Mouse (Mus musculus) thymus, adult 2 months (tissue): ENCODE measurements around the gene Notch4. TPM values are rescaled to one million over a fixed set of nuclear protein-coding genes. Genes with fewer than 3 reads are reported as not detected.

ENCODE experiments used
- DNase-seq: peaks from one replicate; pipeline ENCODE4 v3.0.0; 2021
- H3K27ac ChIP-seq: fragments of 200-500 bp; 2 replicates; pipeline ENCODE4 v1.5.1; 2012; ENCODE audit warnings: low read length, control low read depth; ENCODE audit not compliant: control insufficient read depth, insufficient read depth
- H3K27me3 ChIP-seq: fragments of 200-500 bp; 2 replicates; pipeline ENCODE4 v1.6.1; 2012; ENCODE audit warnings: mild to moderate bottlenecking, low read length, moderate library complexity, mixed read lengths; ENCODE audit not compliant: control insufficient read depth, insufficient read depth
- H3K36me3 ChIP-seq: fragments of 200-500 bp; 2 replicates; pipeline ENCODE4 v1.6.1; 2012; ENCODE audit warnings: mild to moderate bottlenecking, low read length, moderate library complexity; ENCODE audit not compliant: control insufficient read depth, insufficient read depth
- H3K4me1 ChIP-seq: fragments of 200-500 bp; replicated peaks from 2 replicates; pipeline ENCODE4 v1.6.1; 2012; ENCODE audit warnings: low read length; ENCODE audit not compliant: control insufficient read depth, insufficient read depth
- H3K4me3 ChIP-seq: fragments of 200-500 bp; 2 replicates; pipeline ENCODE4 v1.5.1; 2012; ENCODE audit warnings: mild to moderate bottlenecking, low read length, control low read depth, moderate library complexity; ENCODE audit not compliant: control insufficient read depth, insufficient read depth
- CTCF ChIP-seq: fragments of 200-500 bp; IDR thresholded peaks from 2 replicates; pipeline ENCODE4 v1.5.1; 2012; ENCODE audit warnings: mild to moderate bottlenecking, control low read depth, low read length, moderate library complexity, borderline replicate concordance; ENCODE audit not compliant: control insufficient read depth, poor library complexity, insufficient read depth; ENCODE audit errors: extremely low read depth
- POLR2A ChIP-seq: fragments of 200-500 bp; IDR thresholded peaks from 2 replicates; pipeline ENCODE4 v1.6.1; 2012; ENCODE audit warnings: mild to moderate bottlenecking, low read length, control low read depth, moderate library complexity; ENCODE audit not compliant: control insufficient read depth, poor library complexity, insufficient read depth; ENCODE audit errors: extremely low read depth
- WGBS: fragments of 180-500 bp; shearing (Covaris S2); methylation state at CpG from one replicate; pipeline ENCODE4 v1.1.7; 2018; 5-methylcytosine and 5-hydroxymethylcytosine counted together
- polyA plus RNA-seq: library from polyadenylated mRNA; depleted of rRNA; stranded (reverse); fragments of >200 nt; gene quantifications from 2 replicates; pipeline ENCODE4 v1.2.3, GENCODE M21; 2012

Gene Notch4
- polyA plus RNA-seq, 1 experiment, result 6.1 TPM

GRCm38 (mm10) chr17:34607997-34608396, 43.9 kb downstream of the Notch4 start:
- Histone ChIP-seq H3K4me3 (no peak overlapping the region), H3K4me1 (peaks cover 28% of the 10 kb centered on the region), H3K27ac (no peak overlapping the region), H3K36me3 (peaks cover 12% of the 10 kb centered on the region), H3K27me3 (no peaks in the 10 kb centered on the region)
- no peak for DNase-seq
- 89% methylated on average over 7 of the region's 7 CpGs for WGBS
- no peak for TF ChIP-seq POLR2A
- no peak for TF ChIP-seq CTCF

GRCm38 (mm10) chr17:34611050-34611449, 47.0 kb downstream of the Notch4 start:
- 96% methylated on average over 8 of the region's 8 CpGs for WGBS
- Histone ChIP-seq H3K4me1 (peaks cover 17% of the 10 kb centered on the region), H3K27me3 (no peaks in the 10 kb centered on the region), H3K27ac (no peak overlapping the region), H3K36me3 (peaks cover 21% of the 10 kb centered on the region), H3K4me3 (no peak overlapping the region)
- DNase-seq, result no peak
- no peak for TF ChIP-seq CTCF
- TF ChIP-seq POLR2A, result no peak

- 89% methylated on average over 11 of the region's 11 CpGs for WGBS
Measured at GRCm38 (mm10) chr17:34613054-34613645, 49.1 kb downstream of the Notch4 start.

GRCm38 (mm10) chr17:34613830-34614229, 49.8 kb downstream of the Notch4 start:
- 0 out of 2 replicates have a peak, but pooled peaks cover under 1% of the 10 kb centered on the region for H3K4me1 ChIP-seq
- no peak overlapping the region for H3K4me3 ChIP-seq
- H3K27me3 ChIP-seq, result no peaks in the 10 kb centered on the region
- no peak overlapping the region for H3K27ac ChIP-seq
- H3K36me3 ChIP-seq, result peaks cover 31% of the 10 kb centered on the region
- TF ChIP-seq POLR2A (no peak), CTCF (no peak)
- DNase-seq, result no peak
- 93% methylated on average over 10 of the region's 10 CpGs for WGBS

More at GRCm38 (mm10) chr17:34613054-34613645, 49.1 kb downstream of the Notch4 start:
- no peak for TF ChIP-seq CTCF
- no peak for TF ChIP-seq POLR2A
- DNase-seq, result no peak
- H3K4me3 ChIP-seq, result no peak overlapping the region
- peaks cover 31% of the 10 kb centered on the region for H3K36me3 ChIP-seq
- H3K27ac ChIP-seq, result no peak overlapping the region
- H3K4me1 ChIP-seq, result peaks cover 8% of the 10 kb centered on the region
- H3K27me3 ChIP-seq, result no peaks in the 10 kb centered on the region

- Histone ChIP-seq H3K27me3 (no peaks in the 10 kb centered on the region), H3K36me3 (peaks cover 34% of the 10 kb centered on the region), H3K4me1 (no peaks in the 10 kb centered on the region), H3K27ac (no peak within 1 kb of the TSS), H3K4me3 (no peak within 1 kb of the TSS)
- WGBS, result 92% methylated on average over 6 of the region's 6 CpGs
- no peak for DNase-seq
- TF ChIP-seq CTCF, result no peak
- no peak for TF ChIP-seq POLR2A
Measured at GRCm38 (mm10) chr17:34615871-34616270, 51.8 kb downstream of the Notch4 start, which contains the start of gene Egfl8. Gene Egfl8 (minus strand): TSS chr17:34615971.

- WGBS, result 13% methylated on average over 6 of the region's 6 CpGs
- peak; percentile 86 for DNase-seq
Measured at GRCm38 (mm10) chr17:34618999-34619398, 54.9 kb downstream of the Notch4 start.

GRCm38 (mm10) chr17:34621006-34621405, 56.9 kb downstream of the Notch4 start:
- H3K36me3 ChIP-seq, result peaks cover 33% of the 10 kb centered on the region
- no peak overlapping the region for H3K27ac ChIP-seq
- DNase-seq, result no peak
- TF ChIP-seq POLR2A (no peak), CTCF (no peak)
- H3K4me1 ChIP-seq, result no peaks in the 10 kb centered on the region
- WGBS, result 95% methylated on average over 8 of the region's 8 CpGs
- H3K4me3 ChIP-seq, result no peak overlapping the region
- H3K27me3 ChIP-seq, result no peaks in the 10 kb centered on the region

More at GRCm38 (mm10) chr17:34618999-34619398, 54.9 kb downstream of the Notch4 start:
- Histone ChIP-seq H3K27ac (no peak overlapping the region), H3K4me1 (no peaks in the 10 kb centered on the region), H3K27me3 (no peaks in the 10 kb centered on the region), H3K4me3 (no peak overlapping the region), H3K36me3 (peaks cover 34% of the 10 kb centered on the region)
- no peak for TF ChIP-seq POLR2A
